Mouse (Mus musculus): Measurements from ENCODE around the gene Adad2.
A peak's percentile ranks its signal among the peaks of the same experiment; 100 is the strongest.

- TF ChIP-seq POLR2A (IDR thresholded peaks at IDR 0.05; ENCODE audit: low read depth, low read length) = peak; percentile 29
- TF ChIP-seq CTCF (IDR thresholded peaks at IDR 0.05; ENCODE audit: extremely low read depth, insufficient read depth, insufficient read length, insufficient replicate concordance) = 0 out of 2 replicates have a peak, but pooled peaks have one; percentile 2
These were observed 37.8 kb upstream of the Adad2 start, which contains the start of the genes Hsdl1 and Dnaaf1 for GRCm38 (mm10) chr8:119574437-119575365.

All from spleen, adult 2 months (tissue).